Mouse (Mus musculus): Measurements from ENCODE around the gene Tmem30b. TPM values are rescaled to one million over a fixed set of nuclear protein-coding genes. Genes with fewer than 3 reads are reported as not detected.

Gene Tmem30b
- 15.6 and 16.5 TPM in 2 replicates for polyA plus RNA-seq (2014; fragmentation: Nextera tagmentation; extraction: Ambion mirVana)

DNA sequence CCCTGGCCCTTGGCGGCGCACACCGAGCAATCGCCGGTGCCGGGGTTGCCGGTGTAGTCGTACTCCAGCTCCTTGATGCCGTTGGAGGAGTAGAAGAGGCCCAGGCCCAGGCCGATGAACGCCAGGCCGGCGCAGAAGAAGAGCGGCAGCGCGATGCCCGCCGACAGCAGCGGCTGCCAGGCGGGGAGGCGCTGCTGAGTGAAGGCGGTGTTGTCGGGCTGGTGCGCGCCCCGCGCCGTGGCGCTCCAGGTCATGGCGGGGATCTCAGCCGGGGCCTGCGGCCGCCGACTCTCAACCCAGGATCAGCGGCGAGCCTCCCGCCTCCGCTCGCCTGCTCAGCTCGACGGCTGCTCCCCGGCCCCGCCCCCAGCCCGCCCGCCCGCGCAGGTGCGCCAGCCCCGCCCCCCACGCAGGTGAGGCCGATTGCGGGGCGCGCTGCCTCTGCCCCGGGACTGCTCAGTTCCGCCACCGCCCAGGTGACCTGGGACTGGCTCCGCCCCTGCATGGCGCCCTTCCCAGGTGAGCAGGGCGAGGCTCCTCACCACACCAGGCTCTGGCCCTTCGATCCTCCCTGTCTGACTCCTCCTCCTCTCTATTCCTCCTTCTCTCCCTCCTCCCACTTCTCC is at the start of gene Tmem30b:
Tmem30b (minus strand) TSS at position 307 of the 626 bp plus-strand sequence.
- Histone ChIP-seq H3K4me1 (ENCODE audit: control insufficient read depth, insufficient read depth, low read length) (0 out of 2 replicates have a peak, but pooled peaks cover 8% of the 10 kb centered on the region), H3K27me3 (replicated peaks; ENCODE audit: control insufficient read depth, insufficient read depth, low read length) (peaks cover 46% of the 10 kb centered on the region), H3K9me3 (ENCODE audit: control insufficient read depth, low read length) (no peaks in the 10 kb centered on the region), H3K4me2 (ENCODE audit: low read depth, low read length) (peak within 1 kb of the TSS; percentile 74), H3K4me3 (ENCODE audit: low read depth, low read length) (peak within 1 kb of the TSS; percentile 61), H3K9ac (ENCODE audit: low read depth, low read length) (peak within 1 kb of the TSS; percentile 75), H3K27ac (replicated peaks; ENCODE audit: low read depth, low read length) (peak within 1 kb of the TSS; percentile 72), H3K36me3 (ENCODE audit: control insufficient read depth, insufficient read depth, low read length) (no peaks in the 10 kb centered on the region)
- no peak for DNase-seq (ENCODE audit: low spot score)
- 5% methylated on average over 8 of the region's 61 CpGs for WGBS
- ATAC-seq (ENCODE audit: low read depth), result peak; percentile 78

DNA sequence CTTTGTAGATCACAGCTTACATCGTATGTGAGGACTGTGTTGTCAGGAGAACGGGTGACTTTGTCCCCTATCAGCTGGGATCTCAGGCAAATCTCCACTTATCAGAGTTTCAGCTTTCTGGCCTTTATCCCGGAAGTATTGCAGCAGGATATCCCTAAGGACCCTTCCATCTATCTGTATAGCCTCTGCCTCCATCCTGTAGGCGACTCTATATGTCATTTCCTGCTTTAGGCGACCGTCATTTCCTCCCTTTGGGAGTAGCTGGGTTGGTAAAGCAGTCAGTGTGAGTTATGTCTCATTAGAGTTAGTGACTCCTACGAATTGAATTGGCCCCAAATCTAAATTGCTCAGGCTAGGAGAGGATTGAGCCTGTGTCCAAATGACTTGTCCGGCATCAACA is 49.0 kb upstream of the Tmem30b start:
- no peak overlapping the region for H3K9ac ChIP-seq (ENCODE audit: low read depth, low read length)
- WGBS, result 69% methylated on average over 8 of the region's 8 CpGs

DNA sequence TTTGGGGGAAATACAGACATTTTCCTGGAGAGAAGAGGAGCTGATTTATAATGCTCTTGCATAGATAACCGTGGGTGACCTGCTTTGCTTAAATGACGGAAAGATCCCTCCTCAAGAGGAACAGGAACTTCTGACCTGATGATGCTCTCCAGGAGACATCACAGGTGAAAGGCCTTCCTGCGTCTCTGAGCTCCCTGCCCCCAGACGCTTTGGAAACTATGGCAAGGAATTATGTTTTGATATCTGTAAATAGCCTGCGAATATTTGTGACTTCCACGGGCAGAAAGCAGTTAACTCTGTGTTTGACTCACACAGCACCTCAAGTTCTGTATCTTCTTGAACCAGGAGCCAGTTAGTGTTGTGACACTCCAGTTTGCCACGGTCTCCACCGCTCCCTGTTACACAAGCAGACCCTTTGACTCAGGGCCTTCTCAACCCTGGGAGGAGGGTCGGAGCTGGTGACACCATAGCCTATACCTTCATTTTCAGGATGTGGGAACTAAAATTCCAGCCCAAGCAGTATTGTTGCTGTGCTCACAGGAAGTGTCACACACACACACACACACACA is 48.1 kb upstream of the Tmem30b start:
- WGBS, result 82% methylated on average over 9 of the region's 9 CpGs

More for the DNA sequence above, 49.0 kb upstream of the Tmem30b start:
- no peak for ATAC-seq (ENCODE audit: low read depth)
- Histone ChIP-seq H3K27ac (replicated peaks; ENCODE audit: low read depth, low read length) (no peak overlapping the region), H3K4me1 (ENCODE audit: control insufficient read depth, insufficient read depth, low read length) (peaks cover 2% of the 10 kb centered on the region; the same call in 1 of the 2 replicates), H3K36me3 (ENCODE audit: control insufficient read depth, insufficient read depth, low read length) (no peaks in the 10 kb centered on the region), H3K4me2 (ENCODE audit: low read depth, low read length) (no peak overlapping the region), H3K4me3 (ENCODE audit: low read depth, low read length) (no peak overlapping the region), H3K9me3 (ENCODE audit: control insufficient read depth, low read length) (no peaks in the 10 kb centered on the region), H3K27me3 (replicated peaks; ENCODE audit: control insufficient read depth, insufficient read depth, low read length) (no peaks in the 10 kb centered on the region)
- DNase-seq (ENCODE audit: low spot score), result no peak

DNA sequence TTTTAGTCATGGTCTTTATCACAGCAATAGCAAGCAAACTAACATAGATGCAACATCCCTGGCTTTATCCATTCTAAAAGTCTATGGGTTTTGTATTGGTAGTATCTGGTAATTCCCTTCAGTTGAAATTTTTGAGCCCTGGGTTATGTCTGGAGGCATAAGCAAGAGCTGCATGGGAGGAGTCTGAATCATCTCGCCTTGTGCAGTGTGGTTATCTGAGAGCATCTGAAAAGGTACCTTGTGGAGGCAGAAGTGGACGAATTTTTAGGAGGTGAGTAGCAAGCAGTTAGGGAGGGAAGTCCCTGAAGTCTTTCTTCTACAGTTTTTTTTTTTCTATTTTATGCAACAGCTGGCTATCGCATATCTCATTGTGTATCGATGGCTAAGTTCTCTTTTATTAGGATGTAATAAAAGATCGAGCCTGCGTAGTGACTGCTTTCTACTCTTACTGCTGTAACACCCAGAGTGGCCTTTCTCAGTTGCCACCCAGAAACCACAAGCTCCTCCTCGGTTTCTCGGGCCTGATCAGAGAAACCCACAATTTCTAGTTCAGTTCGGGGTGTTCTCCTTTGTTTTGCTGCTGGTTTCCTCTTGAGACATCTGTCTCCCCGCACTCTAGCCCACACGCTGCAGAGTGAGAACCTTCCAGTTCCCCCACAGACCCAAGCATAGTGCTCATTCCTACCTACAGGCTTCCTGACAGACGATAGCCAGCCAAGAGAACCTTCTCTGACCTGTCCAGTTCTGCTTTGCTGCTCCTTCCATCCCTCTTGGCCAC is 47.0 kb upstream of the Tmem30b start:
- H3K9ac ChIP-seq (ENCODE audit: low read depth, low read length), result no peak overlapping the region
- H3K4me2 ChIP-seq (ENCODE audit: low read depth, low read length), result no peak overlapping the region
- H3K9me3 ChIP-seq (ENCODE audit: control insufficient read depth, low read length), result no peaks in the 10 kb centered on the region
- 77% methylated on average over 12 of the region's 12 CpGs for WGBS
- no peak overlapping the region for H3K4me3 ChIP-seq (ENCODE audit: low read depth, low read length)
- DNase-seq (ENCODE audit: low spot score), result no peak
- H3K4me1 ChIP-seq (ENCODE audit: control insufficient read depth, insufficient read depth, low read length), result 0 out of 2 replicates have a peak, but pooled peaks cover 2% of the 10 kb centered on the region
- no peaks in the 10 kb centered on the region for H3K27me3 ChIP-seq (replicated peaks; ENCODE audit: control insufficient read depth, insufficient read depth, low read length)
- H3K36me3 ChIP-seq (ENCODE audit: control insufficient read depth, insufficient read depth, low read length), result no peaks in the 10 kb centered on the region
- no peak for ATAC-seq (ENCODE audit: low read depth)
- no peak overlapping the region for H3K27ac ChIP-seq (replicated peaks; ENCODE audit: low read depth, low read length)

More for the DNA sequence above, 48.1 kb upstream of the Tmem30b start:
- Histone ChIP-seq H3K9me3 (ENCODE audit: control insufficient read depth, low read length) (no peaks in the 10 kb centered on the region), H3K4me1 (ENCODE audit: control insufficient read depth, insufficient read depth, low read length) (peaks cover 2% of the 10 kb centered on the region; the same call in 1 of the 2 replicates), H3K27ac (replicated peaks; ENCODE audit: low read depth, low read length) (no peak overlapping the region), H3K4me3 (ENCODE audit: low read depth, low read length) (no peak overlapping the region), H3K4me2 (ENCODE audit: low read depth, low read length) (no peak overlapping the region), H3K9ac (ENCODE audit: low read depth, low read length) (no peak overlapping the region), H3K36me3 (ENCODE audit: control insufficient read depth, insufficient read depth, low read length) (no peaks in the 10 kb centered on the region), H3K27me3 (replicated peaks; ENCODE audit: control insufficient read depth, insufficient read depth, low read length) (no peaks in the 10 kb centered on the region)
- no peak for ATAC-seq (ENCODE audit: low read depth)
- no peak for DNase-seq (ENCODE audit: low spot score)

DNA sequence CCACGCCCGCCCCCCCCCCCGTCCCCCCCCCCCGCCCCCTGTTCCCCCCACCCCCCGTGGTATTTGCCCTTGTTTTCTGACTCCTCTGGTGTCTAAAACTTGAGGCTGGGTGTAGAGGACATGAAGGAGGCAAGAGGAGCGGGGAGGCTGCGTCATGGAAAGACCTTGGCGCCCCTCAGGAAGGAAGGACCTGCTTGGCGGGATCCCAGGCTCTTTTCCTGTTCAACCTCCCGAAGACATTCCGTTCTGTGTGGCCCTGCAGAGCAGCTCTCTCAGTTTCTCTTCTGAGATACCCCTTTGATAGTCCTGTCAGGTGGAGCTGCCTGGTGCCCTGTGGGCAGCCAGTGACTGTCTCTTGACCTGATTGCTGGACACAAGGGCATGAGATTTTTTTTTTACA is 45.4 kb upstream of the Tmem30b start:
- DNase-seq (ENCODE audit: low spot score), result no peak
- no peaks in the 10 kb centered on the region for H3K4me1 ChIP-seq (ENCODE audit: control insufficient read depth, insufficient read depth, low read length)
- ATAC-seq (ENCODE audit: low read depth), result no peak
- H3K36me3 ChIP-seq (ENCODE audit: control insufficient read depth, insufficient read depth, low read length), result no peaks in the 10 kb centered on the region
- H3K27me3 ChIP-seq (replicated peaks; ENCODE audit: control insufficient read depth, insufficient read depth, low read length), result no peaks in the 10 kb centered on the region
- H3K9ac ChIP-seq (ENCODE audit: low read depth, low read length), result no peak overlapping the region
- H3K4me2 ChIP-seq (ENCODE audit: low read depth, low read length), result no peak overlapping the region
- WGBS, result 73% methylated on average over 2 of the region's 11 CpGs
- H3K9me3 ChIP-seq (ENCODE audit: control insufficient read depth, low read length), result no peaks in the 10 kb centered on the region
- no peak overlapping the region for H3K27ac ChIP-seq (replicated peaks; ENCODE audit: low read depth, low read length)
- no peak overlapping the region for H3K4me3 ChIP-seq (ENCODE audit: low read depth, low read length)

DNA sequence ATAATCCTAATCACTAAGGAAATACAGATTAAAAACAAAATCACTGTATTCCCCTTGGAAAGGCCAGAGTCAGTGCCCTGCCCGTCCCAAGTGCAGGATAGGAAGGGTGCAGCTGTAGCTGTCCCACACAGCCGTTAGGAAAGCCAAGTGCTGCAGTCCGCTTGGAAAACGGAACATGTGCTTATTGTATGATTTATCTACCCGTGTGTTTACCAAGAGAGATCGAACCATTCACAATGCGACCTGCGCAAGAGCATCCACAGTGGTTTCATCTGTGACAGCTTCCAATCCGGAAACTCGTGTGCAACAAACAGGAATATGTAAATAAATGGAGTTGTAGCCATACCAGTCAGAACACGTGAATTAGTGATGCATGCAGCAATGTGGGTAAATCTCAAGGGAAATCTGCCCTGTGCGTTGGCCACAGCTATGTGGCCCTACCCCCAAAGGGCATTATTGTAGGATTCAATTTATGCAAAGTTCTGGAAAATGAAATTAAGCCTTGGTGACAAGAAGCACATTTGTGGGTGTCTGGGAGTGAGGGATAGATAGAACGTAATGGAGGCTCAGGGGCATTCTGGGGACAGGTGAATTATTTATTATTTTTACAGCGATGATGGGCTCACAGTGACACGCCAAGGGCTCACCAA is 44.6 kb upstream of the Tmem30b start:
- no peak overlapping the region for H3K9ac ChIP-seq (ENCODE audit: low read depth, low read length)
- no peaks in the 10 kb centered on the region for H3K9me3 ChIP-seq (ENCODE audit: control insufficient read depth, low read length)
- no peak for DNase-seq (ENCODE audit: low spot score)
- peaks cover 7% of the 10 kb centered on the region for H3K27me3 ChIP-seq (replicated peaks; ENCODE audit: control insufficient read depth, insufficient read depth, low read length)
- 78% methylated on average over 15 of the region's 15 CpGs for WGBS
- H3K36me3 ChIP-seq (ENCODE audit: control insufficient read depth, insufficient read depth, low read length), result no peaks in the 10 kb centered on the region
- no peak overlapping the region for H3K27ac ChIP-seq (replicated peaks; ENCODE audit: low read depth, low read length)
- H3K4me3 ChIP-seq (ENCODE audit: low read depth, low read length), result no peak overlapping the region
- peaks cover 6% of the 10 kb centered on the region; the same call in 1 of the 2 replicates for H3K4me1 ChIP-seq (ENCODE audit: control insufficient read depth, insufficient read depth, low read length)
- H3K4me2 ChIP-seq (ENCODE audit: low read depth, low read length), result no peak overlapping the region
- ATAC-seq (ENCODE audit: low read depth), result no peak

DNA sequence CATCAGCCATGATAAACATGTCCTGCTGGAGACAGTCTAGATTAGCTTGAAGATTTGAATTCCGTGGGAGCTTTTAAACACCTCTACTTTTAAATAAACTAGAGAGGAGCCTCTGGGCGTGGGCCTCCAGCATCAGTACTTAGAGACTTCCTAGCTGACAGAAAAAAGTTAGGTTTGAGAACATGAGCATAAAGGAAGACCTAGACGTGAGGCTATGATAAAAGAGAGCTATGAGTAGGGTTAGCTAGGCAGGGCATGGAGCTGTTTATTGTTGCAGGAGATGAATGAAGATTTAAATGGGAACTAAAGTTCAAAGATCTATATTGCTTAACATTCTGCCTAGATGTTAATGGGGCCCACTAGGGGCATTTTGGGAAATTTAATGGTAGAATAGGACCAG is 41.1 kb upstream of the Tmem30b start:
- Histone ChIP-seq H3K9me3 (ENCODE audit: control insufficient read depth, low read length) (no peaks in the 10 kb centered on the region), H3K9ac (ENCODE audit: low read depth, low read length) (no peak overlapping the region), H3K4me2 (ENCODE audit: low read depth, low read length) (peak overlapping the region; percentile 15; the same call in 1 of the 2 replicates), H3K36me3 (ENCODE audit: control insufficient read depth, insufficient read depth, low read length) (no peaks in the 10 kb centered on the region), H3K27ac (replicated peaks; ENCODE audit: low read depth, low read length) (no peak overlapping the region), H3K4me3 (ENCODE audit: low read depth, low read length) (no peak overlapping the region), H3K27me3 (replicated peaks; ENCODE audit: control insufficient read depth, insufficient read depth, low read length) (peaks cover 10% of the 10 kb centered on the region), H3K4me1 (ENCODE audit: control insufficient read depth, insufficient read depth, low read length) (peaks cover 11% of the 10 kb centered on the region; the same call in 1 of the 2 replicates)
- DNase-seq (ENCODE audit: low spot score) (no peak), ATAC-seq (ENCODE audit: low read depth) (no peak)
- WGBS, result 65% methylated on average over 3 of the region's 3 CpGs

DNA sequence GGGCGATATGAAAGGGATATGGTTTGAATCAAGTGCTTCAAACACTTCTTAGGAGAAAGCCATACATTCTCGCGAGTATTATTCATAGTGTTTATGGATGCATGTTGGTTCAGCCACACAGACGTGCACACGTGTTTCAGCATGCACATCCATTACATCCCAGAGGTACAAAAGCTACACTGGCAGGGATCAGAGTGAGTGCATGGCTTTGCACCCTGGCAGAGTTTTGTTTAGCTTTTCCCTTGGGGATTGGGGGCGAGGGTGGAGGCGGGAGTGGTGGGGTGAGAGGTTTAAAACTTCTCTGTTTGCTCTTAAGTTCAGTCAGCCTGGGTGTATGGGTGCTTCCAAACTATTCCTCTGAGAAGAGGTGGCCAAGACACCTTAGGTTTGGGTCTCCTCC is 39.7 kb upstream of the Tmem30b start:
- H3K9ac ChIP-seq (ENCODE audit: low read depth, low read length), result peak overlapping the region; percentile 80
- H3K4me3 ChIP-seq (ENCODE audit: low read depth, low read length), result peak overlapping the region; percentile 74
- ATAC-seq (ENCODE audit: low read depth), result peak; percentile 17; the same call in 1 of the 2 replicates
- no peaks in the 10 kb centered on the region for H3K36me3 ChIP-seq (ENCODE audit: control insufficient read depth, insufficient read depth, low read length)
- peaks cover 10% of the 10 kb centered on the region for H3K27me3 ChIP-seq (replicated peaks; ENCODE audit: control insufficient read depth, insufficient read depth, low read length)
- WGBS, result under 1% methylated on average over 7 of the region's 7 CpGs
- H3K9me3 ChIP-seq (ENCODE audit: control insufficient read depth, low read length), result no peaks in the 10 kb centered on the region
- peak overlapping the region; percentile 91 for H3K4me2 ChIP-seq (ENCODE audit: low read depth, low read length)
- peaks cover 11% of the 10 kb centered on the region; the same call in 1 of the 2 replicates for H3K4me1 ChIP-seq (ENCODE audit: control insufficient read depth, insufficient read depth, low read length)
- DNase-seq (ENCODE audit: low spot score), result peak; percentile 51
- H3K27ac ChIP-seq (replicated peaks; ENCODE audit: low read depth, low read length), result no peak overlapping the region
